Mouse (Mus musculus) left cerebral cortex, postnatal 4 days (tissue): ENCODE results near the gene Arap1. TPM values are rescaled to one million over a fixed set of nuclear protein-coding genes. Genes with fewer than 3 reads are reported as not detected.

ENCODE experiments used
- DNase-seq: peaks from one replicate; pipeline ENCODE4 v3.0.0-alpha.2; 2022
- intact Hi-C: fragments of 180-260 bp; cut with DNase I; formaldehyde crosslinking; loops from one replicate; pipeline ENCODE4 v1.15.1; 2025
- total RNA-seq, 2 experiments: library from RNA; stranded (reverse); gene quantifications; 2 replicates each; pipeline ENCODE4 v1.2.3; 2021

Arap1 gene
- total RNA-seq, 2 experiments from 2014 or later: 21.1 to 21.9 TPM

DNA sequence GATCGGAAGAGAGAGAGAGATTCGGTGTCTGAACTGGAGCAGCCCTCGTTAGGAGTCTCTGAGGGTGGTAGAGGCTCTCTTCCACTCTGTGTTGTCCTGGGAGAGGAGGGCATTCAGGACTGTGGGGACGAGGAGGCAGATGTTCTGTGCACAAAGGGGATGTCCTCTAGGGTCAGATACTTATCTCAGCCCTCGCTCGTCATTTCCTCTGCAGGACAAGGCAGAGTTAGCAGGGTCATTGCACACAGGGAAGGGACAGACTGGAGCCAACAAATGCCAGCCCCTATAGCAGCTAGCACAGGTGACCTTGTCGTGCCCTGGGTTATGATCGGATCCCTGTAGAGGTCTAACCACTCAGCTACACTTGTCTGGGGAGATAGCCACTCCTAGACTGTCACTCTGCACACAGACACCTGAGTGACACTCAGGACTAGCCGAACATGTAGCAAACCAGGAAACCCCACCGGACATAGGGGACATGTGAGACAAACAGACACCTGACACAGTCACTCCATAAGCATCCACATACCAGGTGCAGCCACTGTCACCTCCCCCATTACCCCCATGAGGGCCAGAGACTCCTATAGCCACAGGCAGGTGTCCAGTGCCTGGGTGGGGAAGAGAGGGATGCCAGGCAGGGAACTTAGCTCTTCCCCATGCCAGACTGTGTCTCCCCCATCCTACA, 112.2 kb downstream of the Arap1 start:
- no peak for DNase-seq
- intact Hi-C loops: no loop called here

DNA sequence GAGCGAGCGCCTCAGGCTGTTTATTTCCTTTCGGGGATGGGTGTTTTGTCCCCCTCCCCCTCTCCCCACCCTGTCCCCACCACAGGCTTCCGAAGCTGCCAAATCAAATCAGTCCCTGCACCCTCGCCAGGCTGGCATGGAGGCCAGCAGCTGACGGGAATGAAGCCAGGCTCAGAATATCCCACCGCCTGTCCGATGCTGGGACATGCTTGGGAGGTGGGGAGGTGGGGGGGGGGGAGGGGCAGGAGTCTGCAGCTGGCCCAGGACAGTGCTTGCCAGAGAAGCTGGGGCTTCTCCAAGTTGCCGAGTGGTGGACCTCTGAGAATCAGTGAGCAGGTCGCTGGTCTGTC, 112.7 kb downstream of the Arap1 start:
- intact Hi-C loops: no loop called here
- DNase-seq: peak; percentile 90

DNA sequence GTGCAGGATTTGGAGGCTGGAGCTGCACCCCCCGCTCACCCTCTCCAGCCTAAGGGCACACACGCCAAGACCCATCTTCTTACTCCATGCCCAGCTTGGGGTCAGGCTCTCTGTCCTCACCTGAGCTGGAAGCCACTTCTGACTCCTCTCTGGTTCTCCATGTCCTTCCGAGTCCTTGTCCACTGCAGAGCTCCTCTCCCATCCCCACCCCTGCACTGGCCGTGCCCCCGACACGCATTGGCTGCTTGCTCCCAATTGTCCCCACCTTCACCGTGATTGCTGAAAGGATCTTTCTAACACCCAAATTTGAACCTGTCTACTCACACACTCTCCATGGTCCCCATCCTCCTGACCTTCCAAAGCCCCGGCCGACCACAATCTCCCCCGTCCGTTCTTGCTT, 113.7 kb downstream of the Arap1 start:
- DNase-seq: no peak
- intact Hi-C loops: no loop called here

Other genes starting within 250 kb of the Arap1 start
- 10 to 100 TPM; 34.2 to 36.0 TPM for gene Atg16l2, start 45.8 kb upstream of the Arap1 start, total RNA-seq
- gene Stard10, start 31.0 kb upstream of the Arap1 start, total RNA-seq: 10 to 100 TPM; 13.2 to 14.6 TPM
- 1 to 10 TPM in 1 of 2 experiments, not detected in 1; 6.6 TPM for gene Gm45837, start 62.8 kb downstream of the Arap1 start, total RNA-seq
- 100 to 1,000 TPM; 173 to 179 TPM for gene Pde2a, start 73.6 kb downstream of the Arap1 start, total RNA-seq
- not detected for gene Art2b, start 237.5 kb downstream of the Arap1 start, total RNA-seq